Mouse (Mus musculus): ENCODE results near the gene 4933405L10Rik. TPM values are rescaled to one million over a fixed set of nuclear protein-coding genes. Genes with fewer than 3 reads are reported as not detected.

The 4933405L10Rik gene
- polyA plus RNA-seq, 1 experiment from 2014 or later: 0.27 TPM

GRCm38 (mm10) chr8:105689983-105690360, 17.5 kb upstream of the 4933405L10Rik start:
- no peak overlapping the region for H3K4me3 ChIP-seq (replicated peaks; ENCODE audit: low read length)
- no peak overlapping the region for H3K9ac ChIP-seq
- no peak for DNase-seq (ENCODE audit: low spot score)
- H3K27me3 ChIP-seq (ENCODE audit: control insufficient read depth, insufficient read depth, low read length): no peaks in the 10 kb centered on the region
- ATAC-seq (ENCODE audit: low FRiP score): no peak
- no peaks in the 10 kb centered on the region for H3K36me3 ChIP-seq (replicated peaks; ENCODE audit: control insufficient read depth, insufficient read depth)
- peaks cover 5% of the 10 kb centered on the region for H3K4me1 ChIP-seq (replicated peaks; ENCODE audit: control insufficient read depth, insufficient read depth, low read length)
- 96% methylated on average over 9 of the region's 9 CpGs for WGBS
- no peaks in the 10 kb centered on the region for H3K9me3 ChIP-seq (ENCODE audit: control insufficient read depth, low read length)
- H3K27ac ChIP-seq: no peak overlapping the region
- H3K4me2 ChIP-seq (replicated peaks): no peak overlapping the region

- H3K4me3 ChIP-seq (replicated peaks; ENCODE audit: low read length): no peak overlapping the region
- ATAC-seq (ENCODE audit: low FRiP score) (no peak), DNase-seq (ENCODE audit: low spot score) (no peak)
- H3K4me2 ChIP-seq (replicated peaks): no peak overlapping the region
- no peak overlapping the region for H3K27ac ChIP-seq
- no peak overlapping the region for H3K9ac ChIP-seq
- no peaks in the 10 kb centered on the region for H3K9me3 ChIP-seq (ENCODE audit: control insufficient read depth, low read length)
- WGBS: 87% methylated on average over 14 of the region's 14 CpGs
- peaks cover 9% of the 10 kb centered on the region for H3K36me3 ChIP-seq (replicated peaks; ENCODE audit: control insufficient read depth, insufficient read depth)
- H3K27me3 ChIP-seq (ENCODE audit: control insufficient read depth, insufficient read depth, low read length): no peaks in the 10 kb centered on the region
- peaks cover 13% of the 10 kb centered on the region for H3K4me1 ChIP-seq (replicated peaks; ENCODE audit: control insufficient read depth, insufficient read depth, low read length)
Observed at GRCm38 (mm10) chr8:105690978-105691377, 16.5 kb upstream of the 4933405L10Rik start.

GRCm38 (mm10) chr8:105692449-105693182, 14.8 kb upstream of the 4933405L10Rik start:
- ATAC-seq (ENCODE audit: low FRiP score) (no peak), DNase-seq (ENCODE audit: low spot score) (no peak)
- no peaks in the 10 kb centered on the region for H3K9me3 ChIP-seq (ENCODE audit: control insufficient read depth, low read length)
- H3K4me1 ChIP-seq (replicated peaks; ENCODE audit: control insufficient read depth, insufficient read depth, low read length): peaks cover 13% of the 10 kb centered on the region
- H3K4me2 ChIP-seq (replicated peaks): no peak overlapping the region
- H3K9ac ChIP-seq: no peak overlapping the region
- peaks cover 25% of the 10 kb centered on the region for H3K36me3 ChIP-seq (replicated peaks; ENCODE audit: control insufficient read depth, insufficient read depth)
- H3K4me3 ChIP-seq (replicated peaks; ENCODE audit: low read length): no peak overlapping the region
- WGBS: 93% methylated on average over 11 of the region's 11 CpGs
- no peaks in the 10 kb centered on the region for H3K27me3 ChIP-seq (ENCODE audit: control insufficient read depth, insufficient read depth, low read length)
- no peak overlapping the region for H3K27ac ChIP-seq

GRCm38 (mm10) chr8:105693648-105694047, 13.8 kb upstream of the 4933405L10Rik start:
- no peaks in the 10 kb centered on the region for H3K9me3 ChIP-seq (ENCODE audit: control insufficient read depth, low read length)
- DNase-seq (ENCODE audit: low spot score): peak; percentile 85
- WGBS: 1% methylated on average over 30 of the region's 30 CpGs
- H3K9ac ChIP-seq: peak overlapping the region; percentile 81
- peak overlapping the region; percentile 62 for H3K4me2 ChIP-seq (replicated peaks)
- H3K27ac ChIP-seq: peak overlapping the region; percentile 88
- H3K36me3 ChIP-seq (replicated peaks; ENCODE audit: control insufficient read depth, insufficient read depth): peaks cover 36% of the 10 kb centered on the region
- H3K27me3 ChIP-seq (ENCODE audit: control insufficient read depth, insufficient read depth, low read length): no peaks in the 10 kb centered on the region
- peaks cover 13% of the 10 kb centered on the region for H3K4me1 ChIP-seq (replicated peaks; ENCODE audit: control insufficient read depth, insufficient read depth, low read length)
- ATAC-seq (ENCODE audit: low FRiP score): peak; percentile 70
- peak overlapping the region; percentile 60 for H3K4me3 ChIP-seq (replicated peaks; ENCODE audit: low read length)

GRCm38 (mm10) chr8:105694051-105694799, 13.2 kb upstream of the 4933405L10Rik start:
- no peak for DNase-seq (ENCODE audit: low spot score)
- peak overlapping the region; percentile 88 for H3K27ac ChIP-seq
- H3K4me2 ChIP-seq (replicated peaks): peak overlapping the region; percentile 62
- WGBS: 4% methylated on average over 40 of the region's 40 CpGs
- H3K9me3 ChIP-seq (ENCODE audit: control insufficient read depth, low read length): no peaks in the 10 kb centered on the region
- H3K27me3 ChIP-seq (ENCODE audit: control insufficient read depth, insufficient read depth, low read length): no peaks in the 10 kb centered on the region
- peak overlapping the region; percentile 60 for H3K4me3 ChIP-seq (replicated peaks; ENCODE audit: low read length)
- peaks cover 39% of the 10 kb centered on the region for H3K36me3 ChIP-seq (replicated peaks; ENCODE audit: control insufficient read depth, insufficient read depth)
- H3K4me1 ChIP-seq (replicated peaks; ENCODE audit: control insufficient read depth, insufficient read depth, low read length): peaks cover 13% of the 10 kb centered on the region
- peak; percentile 54 for ATAC-seq (ENCODE audit: low FRiP score)
- H3K9ac ChIP-seq: peak overlapping the region; percentile 81

GRCm38 (mm10) chr8:105695080-105695780, 12.2 kb upstream of the 4933405L10Rik start:
- peak overlapping the region; percentile 60 for H3K4me3 ChIP-seq (replicated peaks; ENCODE audit: low read length)
- DNase-seq (ENCODE audit: low spot score) (no peak), ATAC-seq (ENCODE audit: low FRiP score) (no peak)
- peaks cover 18% of the 10 kb centered on the region for H3K4me1 ChIP-seq (replicated peaks; ENCODE audit: control insufficient read depth, insufficient read depth, low read length)
- H3K36me3 ChIP-seq (replicated peaks; ENCODE audit: control insufficient read depth, insufficient read depth): peaks cover 44% of the 10 kb centered on the region
- peak overlapping the region; percentile 88 for H3K27ac ChIP-seq
- H3K9ac ChIP-seq: peak overlapping the region; percentile 81
- H3K27me3 ChIP-seq (ENCODE audit: control insufficient read depth, insufficient read depth, low read length): no peaks in the 10 kb centered on the region
- peak overlapping the region; percentile 62 for H3K4me2 ChIP-seq (replicated peaks)
- WGBS: 81% methylated on average over 30 of the region's 30 CpGs
- no peaks in the 10 kb centered on the region for H3K9me3 ChIP-seq (ENCODE audit: control insufficient read depth, low read length)

- Histone ChIP-seq H3K27me3 (ENCODE audit: control insufficient read depth, insufficient read depth, low read length) (no peaks in the 10 kb centered on the region), H3K4me3 (replicated peaks; ENCODE audit: low read length) (no peak overlapping the region), H3K9me3 (ENCODE audit: control insufficient read depth, low read length) (no peaks in the 10 kb centered on the region), H3K4me2 (replicated peaks) (no peak overlapping the region), H3K4me1 (replicated peaks; ENCODE audit: control insufficient read depth, insufficient read depth, low read length) (peaks cover 25% of the 10 kb centered on the region), H3K9ac (no peak overlapping the region), H3K27ac (no peak overlapping the region), H3K36me3 (replicated peaks; ENCODE audit: control insufficient read depth, insufficient read depth) (peaks cover 44% of the 10 kb centered on the region)
- no peak for ATAC-seq (ENCODE audit: low FRiP score)
- WGBS: 93% methylated on average over 17 of the region's 17 CpGs
- DNase-seq (ENCODE audit: low spot score): no peak
Observed at GRCm38 (mm10) chr8:105697196-105697780, 10.2 kb upstream of the 4933405L10Rik start.

- Histone ChIP-seq H3K4me2 (replicated peaks) (no peak overlapping the region), H3K27ac (no peak overlapping the region), H3K4me1 (replicated peaks; ENCODE audit: control insufficient read depth, insufficient read depth, low read length) (peaks cover 27% of the 10 kb centered on the region), H3K36me3 (replicated peaks; ENCODE audit: control insufficient read depth, insufficient read depth) (peaks cover 55% of the 10 kb centered on the region), H3K9ac (no peak overlapping the region), H3K27me3 (ENCODE audit: control insufficient read depth, insufficient read depth, low read length) (no peaks in the 10 kb centered on the region), H3K9me3 (ENCODE audit: control insufficient read depth, low read length) (no peaks in the 10 kb centered on the region), H3K4me3 (replicated peaks; ENCODE audit: low read length) (no peak overlapping the region)
- ATAC-seq (ENCODE audit: low FRiP score) (no peak), DNase-seq (ENCODE audit: low spot score) (no peak)
- 92% methylated on average over 5 of the region's 5 CpGs for WGBS
Observed at GRCm38 (mm10) chr8:105698734-105699133, 8.7 kb upstream of the 4933405L10Rik start.
